Mouse (Mus musculus) brain, embryonic 14.5 days (tissue): ENCODE measurements around the gene Gtf2f2. TPM values are rescaled to one million over a fixed set of nuclear protein-coding genes. Genes with fewer than 3 reads are reported as not detected.
A peak's percentile ranks its signal among the peaks of the same experiment; 100 is the strongest.

Source experiments
- DNase-seq: peaks from one replicate; pipeline ENCODE4 v3.0.0-alpha.2; 2011; ENCODE audit warnings: low read depth
- CTCF ChIP-seq: fragments of 200-500 bp; IDR thresholded peaks from 2 replicates; pipeline ENCODE4 v1.5.1; 2012; ENCODE audit warnings: inconsistent platforms, mild to moderate bottlenecking, moderate library complexity, borderline replicate concordance; ENCODE audit not compliant: insufficient read depth, insufficient read length; ENCODE audit errors: extremely low read depth
- POLR2A ChIP-seq: fragments of 200-500 bp; IDR thresholded peaks from 2 replicates; pipeline ENCODE4 v1.6.1; 2012; ENCODE audit warnings: mild to moderate bottlenecking, inconsistent platforms, borderline replicate concordance; ENCODE audit not compliant: poor library complexity, insufficient read depth, insufficient read length, severe bottlenecking; ENCODE audit errors: extremely low read depth
- polyA plus RNA-seq: library from polyadenylated mRNA; depleted of rRNA; stranded (reverse); fragments of >200 nt; gene quantifications from 2 replicates; pipeline ENCODE4 v1.2.3, GENCODE M21; 2012; rRNA removed

The Gtf2f2 gene
- polyA plus RNA-seq, 1 experiment, result 22.6 TPM

DNA sequence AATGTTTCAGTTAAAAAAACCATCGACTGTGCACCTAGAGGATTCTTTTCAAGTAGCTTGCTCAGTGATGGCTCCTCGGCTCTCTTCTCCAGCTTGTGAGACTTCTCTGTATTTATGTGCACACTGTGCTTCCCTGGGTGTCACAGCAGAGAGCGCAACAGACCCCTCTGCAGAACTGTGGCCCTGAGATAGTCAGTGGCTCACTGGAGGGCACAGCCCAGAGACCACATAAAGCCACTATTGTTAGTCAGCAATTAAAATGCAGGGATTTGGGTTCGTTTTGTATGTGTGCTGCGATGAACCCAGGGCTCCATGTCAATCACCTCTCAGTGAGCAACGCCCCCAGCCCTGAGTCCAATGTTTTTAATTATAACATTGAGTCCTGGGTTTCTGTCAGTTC, 159.8 kb downstream of the Gtf2f2 start:
- TF ChIP-seq CTCF (no peak), POLR2A (no peak)
- DNase-seq, result peak; percentile 75

DNA sequence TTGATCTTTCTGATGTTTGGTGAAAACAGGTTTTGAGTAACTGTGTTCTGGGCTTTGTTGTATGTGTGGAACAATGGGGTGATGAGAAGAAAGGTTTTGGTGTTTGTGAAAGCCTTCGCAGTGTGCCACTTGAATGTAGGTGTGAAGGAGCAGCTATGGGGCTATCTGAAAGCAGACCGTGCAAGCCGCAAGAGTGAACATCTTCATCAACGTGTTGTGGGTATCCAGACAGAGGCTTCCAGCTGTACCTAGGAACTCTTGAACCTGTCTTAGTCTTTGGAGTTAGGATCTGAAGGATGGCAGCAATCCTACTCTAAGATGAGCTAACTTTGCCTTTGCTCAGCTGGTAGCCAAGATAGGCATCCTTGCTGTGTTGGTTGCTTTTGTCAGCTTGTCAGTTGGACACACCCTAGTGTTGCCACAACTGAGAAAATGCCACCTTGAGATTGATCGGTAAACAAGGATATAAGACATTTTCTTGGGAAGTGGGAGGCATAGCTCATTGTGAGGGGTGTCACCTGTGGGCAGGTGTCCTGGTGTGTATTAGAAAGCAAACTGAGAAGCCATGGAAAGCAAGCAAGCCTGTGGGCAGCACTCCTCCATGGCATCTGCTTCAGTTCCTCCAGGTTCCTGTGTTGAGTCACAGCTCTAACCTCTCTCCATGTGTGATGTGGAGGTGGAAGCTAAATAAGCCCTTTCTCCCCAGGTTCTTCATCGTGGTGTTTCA, 160.7 kb downstream of the Gtf2f2 start:
- no peak for DNase-seq
- no peak for TF ChIP-seq CTCF
- TF ChIP-seq POLR2A, result no peak

DNA sequence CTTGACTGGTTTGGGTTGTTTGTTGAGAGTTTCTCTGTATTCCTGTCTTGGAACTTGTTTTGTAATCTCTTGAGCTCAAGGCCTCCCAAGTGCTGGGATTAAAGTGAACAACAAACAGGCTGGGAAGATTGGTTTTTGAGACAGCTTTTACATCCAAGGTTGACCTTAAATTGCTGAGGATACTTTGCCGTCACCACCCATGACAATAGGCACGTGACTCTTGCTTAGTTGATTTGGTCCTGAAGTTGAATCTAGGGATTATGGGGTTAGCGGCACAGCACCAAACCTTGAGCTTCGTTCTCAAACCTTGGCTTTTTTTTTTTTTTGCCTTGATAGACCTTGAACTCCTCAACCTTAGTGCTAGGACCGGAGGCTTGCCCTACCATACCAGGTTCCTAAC, 161.4 kb downstream of the Gtf2f2 start:
- TF ChIP-seq CTCF (no peak), POLR2A (no peak)
- DNase-seq, result no peak

DNA sequence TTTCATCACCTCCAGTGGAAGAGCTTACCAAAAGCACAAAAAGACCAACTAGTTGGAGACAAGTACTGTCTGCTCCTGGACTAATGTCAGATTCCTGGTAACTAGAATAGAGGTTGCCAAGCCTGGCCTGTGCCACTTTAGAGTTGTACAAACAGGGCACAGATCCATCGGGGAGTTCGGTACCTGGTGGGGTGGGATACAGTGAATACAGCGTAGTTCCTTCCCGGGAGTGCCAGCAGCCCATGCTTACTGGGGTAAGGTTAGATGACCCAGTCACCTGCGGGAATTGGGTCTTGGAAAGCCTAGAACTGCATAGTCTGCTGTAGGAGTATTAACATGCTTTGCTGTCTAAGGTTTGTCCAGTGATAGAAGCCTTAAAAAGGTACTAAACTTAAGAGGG, 162.2 kb downstream of the Gtf2f2 start:
- TF ChIP-seq POLR2A (no peak), CTCF (no peak)
- no peak for DNase-seq

DNA sequence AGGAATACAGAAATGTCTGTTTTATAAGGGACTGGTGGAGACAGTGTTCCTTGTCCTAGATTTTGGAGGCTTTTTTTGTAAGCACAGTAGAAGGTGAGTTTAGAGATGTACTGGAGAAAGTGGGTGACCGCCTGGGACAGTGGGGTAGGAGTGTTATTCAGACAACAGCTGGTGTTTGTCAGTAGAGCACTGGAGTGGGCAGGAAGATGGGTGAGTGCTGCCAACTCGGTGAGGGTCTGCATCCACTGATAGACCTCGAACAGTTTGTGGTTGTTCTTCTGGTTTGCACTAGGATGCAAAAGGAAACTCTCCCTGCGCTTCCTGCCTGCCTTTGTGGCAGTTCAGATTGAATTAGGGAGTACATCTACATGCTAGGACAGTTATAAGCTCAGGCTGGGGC, 163.0 kb downstream of the Gtf2f2 start:
- no peak for TF ChIP-seq POLR2A
- TF ChIP-seq CTCF, result no peak
- no peak for DNase-seq

Other genes starting within 250 kb of the Gtf2f2 start
- gene Slc25a30, start 223.8 kb downstream of the Gtf2f2 start, polyA plus RNA-seq, result 15.1 and 18.3 TPM in 2 replicates
- gene Tpt1, start 165.8 kb downstream of the Gtf2f2 start, polyA plus RNA-seq, result 1,780 and 1,905 TPM in 2 replicates
- 3.3 TPM in 2 replicates for gene Kctd4, start 55.9 kb downstream of the Gtf2f2 start, polyA plus RNA-seq
- 12.2 and 13.8 TPM in 2 replicates for gene Gpalpp1, start 99.9 kb upstream of the Gtf2f2 start, polyA plus RNA-seq
- gene Nufip1, start 100.0 kb upstream of the Gtf2f2 start, polyA plus RNA-seq, result 8.4 and 8.5 TPM in 2 replicates